In the genomic region with DNA sequence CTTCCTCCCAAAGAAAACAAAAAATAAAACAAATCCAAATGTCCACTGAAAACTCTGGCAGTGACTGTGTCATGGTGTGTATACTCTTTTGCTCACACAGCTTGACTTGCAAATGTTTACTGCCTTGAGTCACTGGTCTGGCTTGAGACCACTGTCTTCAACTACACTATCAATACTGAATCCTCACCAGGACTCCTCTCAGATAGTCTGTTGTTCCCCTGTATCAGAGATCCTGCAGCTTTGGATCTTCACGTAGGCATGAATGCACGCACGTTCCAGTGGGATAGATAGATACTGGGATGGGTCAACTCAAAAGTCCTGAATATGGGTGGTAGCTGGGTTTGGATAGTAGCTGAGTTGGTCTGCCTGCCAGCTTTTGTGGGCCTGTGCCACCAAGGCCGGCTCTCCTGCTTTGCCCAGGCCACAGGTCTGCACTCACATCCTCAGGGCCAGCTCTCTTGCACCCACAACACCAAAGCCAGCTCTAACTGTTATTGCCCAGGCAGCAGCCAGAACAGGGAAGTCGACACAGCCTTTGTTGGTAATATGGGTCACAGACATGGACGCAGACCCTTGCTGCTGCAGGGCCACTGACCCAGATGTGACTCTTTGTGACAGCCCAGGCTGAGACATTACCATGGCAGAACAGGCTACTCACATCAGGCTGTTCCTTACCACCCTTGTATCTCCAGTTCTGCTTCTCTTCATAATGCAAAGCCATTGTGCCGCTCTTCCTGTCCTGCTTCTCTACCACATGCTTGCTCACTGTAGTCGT, we compare ENCODE assay signal across 21 mouse cellular contexts.
"Had no signal": no experiment of that assay in that cellular context is flagged by ENCODE, and none has a peak within 500 bp of the region (broad histone marks: within the 10 kb centered on the region; RNA-seq: fewer than 3 reads in every experiment).

No protein-coding gene starts in this region.

- DNase-seq: liver, embryonic 13.5 days; lung, adult 18-20 months; lung, embryonic 14.5 days; lung, postnatal 10 days; lung, postnatal 4 days; right cerebral cortex, adult 18-20 months; right cerebral cortex, postnatal 25 days; right cerebral cortex, postnatal 4 days; spleen, adult 18-20 months; thymus, adult 2 months; thymus, postnatal 25 days; thymus, postnatal 4 days had no signal

- H3K27ac ChIP-seq: liver, embryonic 13.5 days; liver, embryonic 15.5 days; midbrain, embryonic 10.5 days; midbrain, embryonic 13.5 days; midbrain, embryonic 15.5 days; neural tube, embryonic 13.5 days; neural tube, embryonic 15.5 days; stomach, embryonic 15.5 days; stomach, postnatal 0 days had no signal

- H3K4me2 ChIP-seq: liver, embryonic 13.5 days; liver, embryonic 15.5 days; lung, embryonic 14.5 days; midbrain, embryonic 13.5 days; midbrain, embryonic 15.5 days; neural tube, embryonic 13.5 days; neural tube, embryonic 15.5 days; stomach, embryonic 15.5 days had no signal

- ATAC-seq: midbrain, embryonic 13.5 days; midbrain, embryonic 15.5 days had no signal

- H3K27me3 ChIP-seq: liver, embryonic 13.5 days; liver, embryonic 15.5 days; midbrain, embryonic 13.5 days; midbrain, embryonic 15.5 days; neural tube, embryonic 13.5 days; neural tube, embryonic 15.5 days; stomach, embryonic 15.5 days had no signal

- H3K4me1 ChIP-seq: liver, embryonic 13.5 days; liver, embryonic 15.5 days; midbrain, embryonic 15.5 days; neural tube, embryonic 13.5 days; neural tube, embryonic 15.5 days; stomach, embryonic 15.5 days had no signal

- H3K9me3 ChIP-seq: liver, embryonic 13.5 days; liver, embryonic 15.5 days; midbrain, embryonic 10.5 days; midbrain, embryonic 13.5 days; midbrain, embryonic 15.5 days; neural tube, embryonic 13.5 days; neural tube, embryonic 15.5 days; stomach, embryonic 15.5 days had no signal

- H3K4me3 ChIP-seq: liver, embryonic 13.5 days; liver, embryonic 15.5 days; midbrain, embryonic 10.5 days; midbrain, embryonic 13.5 days; midbrain, embryonic 15.5 days; myocyte; neural tube, embryonic 13.5 days; neural tube, embryonic 15.5 days; stomach, embryonic 15.5 days had no signal

- H3K36me3 ChIP-seq: liver, embryonic 13.5 days; liver, embryonic 15.5 days; midbrain, embryonic 10.5 days; midbrain, embryonic 13.5 days; midbrain, embryonic 15.5 days; neural tube, embryonic 13.5 days; neural tube, embryonic 15.5 days; stomach, embryonic 15.5 days had no signal

- H3K9ac ChIP-seq: liver, embryonic 13.5 days; liver, embryonic 15.5 days; lung, embryonic 14.5 days; midbrain, embryonic 13.5 days; midbrain, embryonic 15.5 days; neural tube, embryonic 13.5 days; neural tube, embryonic 15.5 days; stomach, embryonic 15.5 days had no signal
